Mouse (Mus musculus): ENCODE results near the gene Fscn3. TPM values are rescaled to one million over a fixed set of nuclear protein-coding genes. Genes with fewer than 3 reads are reported as not detected.

Fscn3 gene
- 0.08 TPM in 1 of 2 replicates, not detected in the other for polyA plus RNA-seq (2015; fragmentation: Nextera tagmentation; extraction: Ambion mirVana)

DNA sequence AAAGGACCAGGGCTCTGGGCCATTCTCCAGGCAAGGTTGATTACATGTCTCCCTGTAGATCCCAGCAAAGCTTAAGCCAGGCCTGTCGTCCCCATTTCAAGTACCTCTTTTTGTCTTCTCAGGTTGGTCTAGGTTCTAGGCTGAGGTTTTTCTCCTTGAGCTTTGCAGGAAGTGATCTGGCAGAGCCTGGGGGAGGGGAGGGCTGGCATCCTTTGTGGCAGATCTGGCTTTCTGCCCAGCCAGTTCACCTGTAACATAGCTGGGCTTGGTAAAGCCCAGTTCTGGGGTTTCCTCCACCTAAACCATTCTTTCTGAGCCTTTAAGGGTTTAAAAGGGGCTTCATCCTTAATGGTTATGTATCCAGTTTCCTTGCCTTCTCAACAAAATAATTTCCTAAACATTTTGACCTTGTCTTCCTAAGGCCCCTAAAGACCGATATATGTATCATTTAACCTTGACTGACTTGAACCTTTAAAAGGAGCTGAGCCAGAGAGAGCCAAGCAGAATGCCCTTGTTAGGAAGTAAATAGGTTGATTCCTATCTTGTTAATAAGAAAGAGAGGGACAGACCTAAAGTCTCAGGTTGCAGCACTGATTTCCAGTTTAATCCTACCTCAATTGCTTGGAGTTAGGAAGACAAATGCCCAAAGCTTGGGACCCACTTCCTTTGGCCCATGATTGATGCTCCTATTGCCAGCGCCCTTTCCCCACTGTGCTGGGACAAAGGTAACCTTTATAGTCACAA is at the start of gene Fscn3:
Gene Fscn3, plus strand, starts transcription at position 694 of the 744 bp plus-strand sequence.
- Histone ChIP-seq H3K4me3 (replicated peaks) (no peak within 1 kb of the TSS), H3K4me1 (peaks cover 15% of the 10 kb centered on the region), H3K9ac (no peak within 1 kb of the TSS), H3K9me3 (replicated peaks) (no peaks in the 10 kb centered on the region), H3K36me3 (peaks cover 22% of the 10 kb centered on the region), H3K4me2 (no peak within 1 kb of the TSS), H3K27me3 (no peaks in the 10 kb centered on the region), H3K27ac (no peak within 1 kb of the TSS)
- WGBS, result 76% methylated on average over 3 of the region's 3 CpGs
- no peak for ATAC-seq (replicated peaks; ENCODE audit: low FRiP score)

GRCm38 (mm10) chr6:28381983-28382382 is 45.6 kb upstream of the Fscn3 start:
- Histone ChIP-seq H3K27ac (no peak overlapping the region), H3K4me2 (no peak overlapping the region), H3K4me3 (replicated peaks) (no peak overlapping the region), H3K9ac (no peak overlapping the region), H3K36me3 (no peaks in the 10 kb centered on the region), H3K27me3 (no peaks in the 10 kb centered on the region), H3K4me1 (no peaks in the 10 kb centered on the region), H3K9me3 (replicated peaks) (no peaks in the 10 kb centered on the region)
- 45% methylated on average over 4 of the region's 4 CpGs for WGBS
- no peak for ATAC-seq (replicated peaks; ENCODE audit: low FRiP score)

- no peak for ATAC-seq (replicated peaks; ENCODE audit: low FRiP score)
- H3K27me3 ChIP-seq, result no peaks in the 10 kb centered on the region
- WGBS, result 72% methylated on average over 3 of the region's 3 CpGs
- H3K9me3 ChIP-seq (replicated peaks), result no peaks in the 10 kb centered on the region
- no peak overlapping the region for H3K4me2 ChIP-seq
- no peak overlapping the region for H3K9ac ChIP-seq
- H3K4me1 ChIP-seq, result no peaks in the 10 kb centered on the region
- no peaks in the 10 kb centered on the region for H3K36me3 ChIP-seq
- H3K27ac ChIP-seq, result no peak overlapping the region
- H3K4me3 ChIP-seq (replicated peaks), result no peak overlapping the region
These were observed 42.4 kb upstream of the Fscn3 start for GRCm38 (mm10) chr6:28385169-28385568.

GRCm38 (mm10) chr6:28389038-28389437 is 38.6 kb upstream of the Fscn3 start:
- H3K36me3 ChIP-seq, result no peaks in the 10 kb centered on the region
- no peak overlapping the region for H3K4me2 ChIP-seq
- WGBS, result 85% methylated on average over 3 of the region's 3 CpGs
- no peaks in the 10 kb centered on the region for H3K9me3 ChIP-seq (replicated peaks)
- H3K9ac ChIP-seq, result no peak overlapping the region
- H3K27ac ChIP-seq, result no peak overlapping the region
- no peaks in the 10 kb centered on the region for H3K27me3 ChIP-seq
- no peak for ATAC-seq (replicated peaks; ENCODE audit: low FRiP score)
- H3K4me1 ChIP-seq, result no peaks in the 10 kb centered on the region
- no peak overlapping the region for H3K4me3 ChIP-seq (replicated peaks)

DNA sequence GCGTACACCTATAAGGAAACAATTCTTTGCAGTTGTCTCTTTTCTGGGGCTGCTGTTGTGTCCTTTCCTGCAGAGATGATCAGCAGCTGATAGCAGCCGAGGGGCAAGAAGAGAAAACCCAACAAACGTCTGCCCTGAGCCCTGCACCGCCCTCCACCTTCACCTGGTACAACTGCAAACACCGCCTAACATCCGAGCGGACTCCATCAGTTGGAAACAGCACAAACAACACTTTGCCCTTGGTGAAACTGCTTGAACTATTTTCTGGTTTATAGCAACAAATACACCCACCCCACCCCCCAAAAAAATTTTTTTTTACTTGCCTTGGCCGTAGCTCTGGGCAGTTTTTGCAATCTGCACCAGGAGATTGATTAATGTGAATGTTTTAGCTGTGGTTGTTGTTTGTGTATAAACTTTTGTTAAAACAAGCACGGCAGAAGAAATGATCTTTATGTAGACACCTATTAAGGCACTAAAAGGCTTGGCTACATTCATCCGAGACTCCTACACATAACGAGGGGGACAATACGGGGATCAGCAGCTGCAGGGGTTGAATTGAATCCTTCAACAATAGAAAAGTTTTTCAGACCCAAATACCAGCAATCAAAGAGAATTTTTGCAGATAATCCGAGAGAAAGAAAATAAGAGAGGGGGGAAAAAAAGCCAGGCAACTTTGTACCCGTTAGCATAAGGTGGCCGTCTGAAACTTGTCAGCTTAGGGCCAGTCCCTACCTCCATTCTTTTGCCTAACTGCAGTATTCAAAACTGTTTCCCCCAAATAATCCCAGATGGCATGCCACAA is 31.3 kb upstream of the Fscn3 start:
- 31% methylated on average over 15 of the region's 15 CpGs for WGBS
- ATAC-seq (replicated peaks; ENCODE audit: low FRiP score), result no peak

DNA sequence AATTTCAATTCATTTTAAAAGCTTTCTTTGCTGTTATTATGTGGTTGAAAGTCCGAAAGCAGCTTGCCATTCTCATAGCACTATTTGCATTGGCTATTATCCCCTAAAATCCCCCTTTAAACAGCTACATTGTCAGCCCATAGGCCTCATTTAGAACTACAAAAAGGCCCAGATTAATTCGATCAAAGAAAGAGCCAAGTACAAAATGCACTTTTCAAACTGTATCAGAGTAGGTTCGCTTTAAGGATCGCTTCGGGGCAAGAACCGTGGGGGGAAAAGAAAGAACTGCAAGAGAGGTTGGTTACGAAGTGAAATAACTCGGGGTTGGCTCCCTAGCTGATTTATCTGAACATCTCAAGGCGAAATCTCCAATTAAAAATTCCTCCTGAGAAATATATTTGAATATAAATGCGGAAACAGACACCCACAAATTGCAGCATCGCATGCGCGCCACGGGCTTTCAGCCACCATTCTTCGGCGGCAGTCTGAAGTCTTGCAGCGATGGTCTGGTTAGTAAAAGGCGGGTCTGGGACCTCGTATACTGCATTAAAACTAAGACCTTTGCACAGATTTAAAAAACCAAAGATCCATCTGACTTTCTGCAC is 30.6 kb upstream of the Fscn3 start:
- H3K9ac ChIP-seq, result peak overlapping the region; percentile 2; the same call in 1 of the 2 replicates

More for the DNA sequence above, 31.3 kb upstream of the Fscn3 start:
- H3K36me3 ChIP-seq, result no peaks in the 10 kb centered on the region
- H3K4me1 ChIP-seq, result peaks cover 8% of the 10 kb centered on the region
- peaks cover 47% of the 10 kb centered on the region for H3K27me3 ChIP-seq
- peak overlapping the region; percentile 47; the same call in 1 of the 2 replicates for H3K4me3 ChIP-seq (replicated peaks)
- H3K9ac ChIP-seq, result no peak overlapping the region
- H3K4me2 ChIP-seq, result peak overlapping the region; percentile 87
- H3K27ac ChIP-seq, result no peak overlapping the region
- no peaks in the 10 kb centered on the region; the same call in 1 of the 2 replicates for H3K9me3 ChIP-seq (replicated peaks)

DNA sequence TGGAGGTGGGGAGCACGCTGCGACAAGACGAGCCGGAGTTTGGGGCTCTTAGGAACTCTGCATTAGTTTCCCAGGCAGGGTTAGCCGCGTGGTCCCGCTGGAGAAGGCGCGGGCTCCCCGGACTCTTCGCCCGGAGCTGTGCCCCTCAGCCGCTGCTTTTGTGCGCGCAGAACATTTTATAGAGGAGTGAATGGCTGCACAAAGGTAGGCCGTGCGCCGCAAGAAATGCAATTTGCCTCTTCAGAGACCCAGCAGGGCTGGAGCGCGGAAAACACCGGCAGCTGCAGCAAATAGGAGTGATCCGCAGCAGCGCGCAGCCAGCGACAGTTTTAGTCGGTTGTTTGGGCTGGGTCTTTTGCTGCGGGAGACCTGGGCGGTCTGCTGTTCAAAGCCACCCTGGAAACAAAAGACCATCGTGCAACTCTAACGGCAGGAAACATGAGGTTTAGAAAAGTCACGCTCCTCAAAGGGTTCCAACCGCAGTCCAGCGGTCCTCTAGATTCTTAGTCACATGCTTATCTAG is 29.8 kb upstream of the Fscn3 start, which contains the start of gene Zfp800:
Gene Zfp800, minus strand, starts transcription at position 325 of the 523 bp plus-strand sequence.
- Histone ChIP-seq H3K27me3 (peaks cover 47% of the 10 kb centered on the region), H3K9ac (peak within 1 kb of the TSS; percentile 26; the same call in 1 of the 2 replicates), H3K4me1 (peaks cover 8% of the 10 kb centered on the region), H3K4me3 (replicated peaks) (peak within 1 kb of the TSS; percentile 47), H3K9me3 (replicated peaks) (no peaks in the 10 kb centered on the region; the same call in 1 of the 2 replicates), H3K27ac (no peak within 1 kb of the TSS), H3K36me3 (no peaks in the 10 kb centered on the region), H3K4me2 (peak within 1 kb of the TSS; percentile 87)
- 1% methylated on average over 33 of the region's 33 CpGs for WGBS
- ATAC-seq (replicated peaks; ENCODE audit: low FRiP score), result peak; percentile 54; the same call in 1 of the 2 replicates

More for the DNA sequence above, 30.6 kb upstream of the Fscn3 start:
- Histone ChIP-seq H3K27ac (no peak overlapping the region), H3K4me1 (peaks cover 8% of the 10 kb centered on the region), H3K9me3 (replicated peaks) (no peaks in the 10 kb centered on the region; the same call in 1 of the 2 replicates), H3K4me3 (replicated peaks) (peak overlapping the region; percentile 47), H3K27me3 (peaks cover 47% of the 10 kb centered on the region), H3K36me3 (no peaks in the 10 kb centered on the region), H3K4me2 (peak overlapping the region; percentile 87)
- ATAC-seq (replicated peaks; ENCODE audit: low FRiP score), result no peak
- 3% methylated on average over 19 of the region's 19 CpGs for WGBS

DNA sequence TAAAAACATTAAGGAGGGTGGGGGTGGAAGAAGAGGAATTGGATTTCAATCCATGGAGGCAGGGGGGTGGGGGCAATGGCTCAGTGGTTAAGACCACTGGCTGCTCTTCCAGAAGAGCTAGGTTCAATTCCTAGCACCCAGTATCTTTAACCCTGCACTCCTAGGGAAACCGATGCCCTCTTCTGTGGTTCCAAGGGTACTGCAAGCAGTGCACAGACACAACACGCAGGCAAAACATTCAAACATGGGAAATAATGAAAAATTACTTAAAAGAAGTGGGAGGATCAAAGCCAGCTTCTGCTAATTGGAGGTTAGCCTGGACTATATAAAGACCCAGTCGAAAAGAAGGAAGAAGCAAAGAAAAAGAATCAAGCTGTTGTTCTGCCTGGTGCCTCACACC is 28.9 kb upstream of the Fscn3 start:
- WGBS, result 89% methylated on average over 3 of the region's 3 CpGs
- peaks cover 8% of the 10 kb centered on the region for H3K4me1 ChIP-seq
- H3K27ac ChIP-seq, result no peak overlapping the region

GRCm38 (mm10) chr6:28399791-28400190 is 27.8 kb upstream of the Fscn3 start:
- Histone ChIP-seq H3K9me3 (replicated peaks) (peaks cover 2% of the 10 kb centered on the region; the same call in 1 of the 2 replicates), H3K36me3 (no peaks in the 10 kb centered on the region), H3K4me3 (replicated peaks) (no peak overlapping the region), H3K4me1 (peaks cover 8% of the 10 kb centered on the region), H3K4me2 (no peak overlapping the region), H3K9ac (no peak overlapping the region), H3K27me3 (peaks cover 42% of the 10 kb centered on the region), H3K27ac (no peak overlapping the region)
- WGBS, result 90% methylated on average over 4 of the region's 4 CpGs
- no peak for ATAC-seq (replicated peaks; ENCODE audit: low FRiP score)

More for the DNA sequence above, 28.9 kb upstream of the Fscn3 start:
- H3K27me3 ChIP-seq, result peaks cover 47% of the 10 kb centered on the region
- H3K9ac ChIP-seq, result no peak overlapping the region
- no peaks in the 10 kb centered on the region for H3K36me3 ChIP-seq
- no peak overlapping the region for H3K4me2 ChIP-seq
- no peaks in the 10 kb centered on the region; the same call in 1 of the 2 replicates for H3K9me3 ChIP-seq (replicated peaks)
- no peak for ATAC-seq (replicated peaks; ENCODE audit: low FRiP score)
- no peak overlapping the region for H3K4me3 ChIP-seq (replicated peaks)

DNA sequence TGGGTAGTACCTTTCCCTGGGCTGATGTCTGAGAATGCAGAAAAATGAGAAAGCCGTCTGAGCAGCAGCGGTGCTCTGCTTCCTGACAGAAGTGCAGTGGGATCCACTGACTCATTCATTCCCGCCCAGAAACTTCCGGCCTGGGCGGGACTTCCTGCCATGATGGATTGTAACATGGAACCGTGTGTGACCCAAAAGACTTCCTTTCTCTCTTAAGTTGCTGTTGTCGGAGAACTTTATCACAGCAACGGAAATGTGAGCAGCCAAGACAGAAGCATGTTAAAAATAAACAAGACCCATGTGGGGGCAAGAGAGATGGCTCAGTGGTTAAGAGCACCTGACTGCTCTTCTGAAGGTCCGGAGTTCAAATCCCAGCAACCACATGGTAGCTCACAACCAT is 17.5 kb upstream of the Fscn3 start:
- Histone ChIP-seq H3K27me3 (no peaks in the 10 kb centered on the region), H3K36me3 (peaks cover 4% of the 10 kb centered on the region), H3K4me2 (no peak overlapping the region), H3K4me1 (no peaks in the 10 kb centered on the region), H3K27ac (no peak overlapping the region), H3K4me3 (replicated peaks) (no peak overlapping the region), H3K9ac (no peak overlapping the region), H3K9me3 (replicated peaks) (no peaks in the 10 kb centered on the region)
- ATAC-seq (replicated peaks; ENCODE audit: low FRiP score), result no peak
- 78% methylated on average over 9 of the region's 9 CpGs for WGBS

- Histone ChIP-seq H3K9me3 (replicated peaks) (no peaks in the 10 kb centered on the region), H3K4me1 (no peaks in the 10 kb centered on the region), H3K4me2 (no peak overlapping the region), H3K27me3 (no peaks in the 10 kb centered on the region), H3K27ac (no peak overlapping the region), H3K36me3 (peaks cover 16% of the 10 kb centered on the region), H3K9ac (no peak overlapping the region), H3K4me3 (replicated peaks) (no peak overlapping the region)
- WGBS, result 84% methylated on average over 2 of the region's 2 CpGs
- ATAC-seq (replicated peaks; ENCODE audit: low FRiP score), result no peak
These were observed 16.4 kb upstream of the Fscn3 start for GRCm38 (mm10) chr6:28411236-28411635.

Measured in kidney, embryonic 15.5 days (tissue).